Mouse (Mus musculus) T-cell, adult 2 months (primary cell): ENCODE results near the gene Olfr536.
"Not testable (repeated sequence)": the region's sequence is repeated elsewhere in the genome, so short reads cannot be mapped to it uniquely, and the experiment has no call there.

Experiments used
- DNase-seq: peaks from one replicate; pipeline ENCODE4 v3.0.0; 2022; ENCODE audit warnings: low spot score

The Olfr536 gene

GRCm38 (mm10) chr7:140507346-140508021 lies at the start of gene Olfr536:
Gene Olfr536 (minus strand): TSS chr7:140507396.
- not testable (repeated sequence) for DNase-seq

GRCm38 (mm10) chr7:140539746-140540145 lies 32.5 kb upstream of the Olfr536 start:
- DNase-seq, result no peak

GRCm38 (mm10) chr7:140494702-140495101 lies 12.5 kb downstream of the Olfr536 start:
- no peak for DNase-seq

GRCm38 (mm10) chr7:140494231-140494630 lies 13.0 kb downstream of the Olfr536 start:
- DNase-seq, result no peak

GRCm38 (mm10) chr7:140488981-140489380 lies 18.2 kb downstream of the Olfr536 start:
- no peak for DNase-seq

GRCm38 (mm10) chr7:140483916-140484315 lies 23.3 kb downstream of the Olfr536 start, which contains the start of gene Olfr535:
Gene Olfr535 (plus strand): TSS chr7:140484216.
- no peak for DNase-seq

GRCm38 (mm10) chr7:140478733-140479132 lies 28.5 kb downstream of the Olfr536 start:
- DNase-seq, result no peak

GRCm38 (mm10) chr7:140477886-140478285 lies 29.3 kb downstream of the Olfr536 start:
- no peak for DNase-seq

GRCm38 (mm10) chr7:140463070-140463469 lies 44.1 kb downstream of the Olfr536 start, which contains the start of gene Olfr533:
Gene Olfr533 (plus strand): TSS chr7:140463370.
- DNase-seq, result not testable (repeated sequence)
